Mouse (Mus musculus): ENCODE measurements at regions not wholly inside any gene's neighbourhood (a gene's known extent, or its start where the extent isn't known, plus 50 kb on each side); places are given as distances from the start of the nearest gene placed in this dataset.
A peak's percentile ranks its signal among the peaks of the same experiment; 100 is the strongest.

- no peak for DNase-seq (ENCODE audit: extremely low spot score)
These were observed 54.4 kb downstream of the Irf2bpl start for GRCm38 (mm10) chr12:86830247-86830585.

- DNase-seq (ENCODE audit: extremely low spot score): no peak
These were observed 54.9 kb downstream of the Irf2bpl start for GRCm38 (mm10) chr12:86829581-86830246.

- DNase-seq (ENCODE audit: extremely low spot score): no peak
These were observed 57.4 kb downstream of the Irf2bpl start for GRCm38 (mm10) chr12:86827241-86827606.

- no peak for DNase-seq (ENCODE audit: extremely low spot score)
These were observed 58.0 kb downstream of the Irf2bpl start for GRCm38 (mm10) chr12:86826420-86827240.

- no peak for DNase-seq (ENCODE audit: extremely low spot score)
These were observed 58.8 kb downstream of the Irf2bpl start for GRCm38 (mm10) chr12:86825584-86826419.

GRCm38 (mm10) chr12:86824860-86825583 is 59.6 kb downstream of the Irf2bpl start:
- no peak for DNase-seq (ENCODE audit: extremely low spot score)

GRCm38 (mm10) chr12:86823855-86824589 is 60.6 kb downstream of the Irf2bpl start:
- peak; percentile 88 for DNase-seq (ENCODE audit: extremely low spot score)

GRCm38 (mm10) chr12:86823488-86823854 is 61.1 kb downstream of the Irf2bpl start:
- DNase-seq (ENCODE audit: extremely low spot score): no peak

- no peak for DNase-seq (ENCODE audit: extremely low spot score)
These were observed 63.4 kb downstream of the Irf2bpl start for GRCm38 (mm10) chr12:86821183-86821582.

GRCm38 (mm10) chr12:86819568-86819967 is 65.0 kb downstream of the Irf2bpl start:
- no peak for DNase-seq (ENCODE audit: extremely low spot score)

- no peak for DNase-seq (ENCODE audit: extremely low spot score)
These were observed 65.4 kb downstream of the Irf2bpl start for GRCm38 (mm10) chr12:86819163-86819562.

- no peak for DNase-seq (ENCODE audit: extremely low spot score)
These were observed 66.4 kb downstream of the Irf2bpl start for GRCm38 (mm10) chr12:86818201-86818600.

GRCm38 (mm10) chr12:86816702-86817610 is 67.6 kb downstream of the Irf2bpl start:
- no peak for DNase-seq (ENCODE audit: extremely low spot score)

GRCm38 (mm10) chr12:86816171-86816701 is 68.4 kb downstream of the Irf2bpl start:
- peak; percentile 69 for DNase-seq (ENCODE audit: extremely low spot score)

GRCm38 (mm10) chr12:86814740-86815139 is 69.9 kb downstream of the Irf2bpl start:
- no peak for DNase-seq (ENCODE audit: extremely low spot score)

Measured in embryo, embryonic 9.5 days (tissue).